Mouse (Mus musculus) spleen, postnatal 36 days (tissue): ENCODE data around the gene Mst1r.

Experiments
- DNase-seq, 2 experiments: peaks; one replicate each; pipeline ENCODE4 v3.0.0; 2022; ENCODE audit warnings: low spot score in 2 of 2, mixed read lengths in 1 of 2

Gene Mst1r

GRCm38 (mm10) chr9:107906252-107906966 lies at the start of gene Mst1r:
Gene Mst1r, plus strand, starts transcription at chr9:107906873.
- DNase-seq = peak in 1 of 2 experiments; percentile 20

- DNase-seq = no peak
Observed at GRCm38 (mm10) chr9:107858343-107858742, 48.3 kb upstream of the Mst1r start.

GRCm38 (mm10) chr9:107864493-107864892 lies 42.2 kb upstream of the Mst1r start:
- DNase-seq = no peak

- DNase-seq = no peak
Observed at GRCm38 (mm10) chr9:107866081-107866480, 40.6 kb upstream of the Mst1r start.

GRCm38 (mm10) chr9:107872350-107873098 lies 34.1 kb upstream of the Mst1r start:
- peak; percentile 95 for DNase-seq

GRCm38 (mm10) chr9:107873137-107873536 lies 33.5 kb upstream of the Mst1r start, which contains the start of gene Rbm6:
Gene Rbm6, minus strand, starts transcription at chr9:107873237.
- no peak for DNase-seq

GRCm38 (mm10) chr9:107880411-107880810 lies 26.3 kb upstream of the Mst1r start:
- DNase-seq = no peak

- peak; percentile 92 for DNase-seq
Observed at GRCm38 (mm10) chr9:107887804-107888266, 18.8 kb upstream of the Mst1r start, which contains the start of gene Mon1a. Gene Mon1a, plus strand, starts transcription at chr9:107888151.

- DNase-seq = peak; percentile 11 to 19
Observed at GRCm38 (mm10) chr9:107888267-107888850, 18.3 kb upstream of the Mst1r start.

- DNase-seq = no peak
Observed at GRCm38 (mm10) chr9:107890260-107890659, 16.4 kb upstream of the Mst1r start.

- DNase-seq = no peak
Observed at GRCm38 (mm10) chr9:107891023-107891422, 15.7 kb upstream of the Mst1r start.

- DNase-seq = no peak
Observed at GRCm38 (mm10) chr9:107898563-107898962, 8.1 kb upstream of the Mst1r start.

- DNase-seq = no peak
Observed at GRCm38 (mm10) chr9:107899855-107900254, 6.8 kb upstream of the Mst1r start.

- peak; percentile 26 to 40 for DNase-seq
Observed at GRCm38 (mm10) chr9:107900840-107901626, 5.6 kb upstream of the Mst1r start.

- DNase-seq = no peak
Observed at GRCm38 (mm10) chr9:107901627-107901914, 5.1 kb upstream of the Mst1r start.

GRCm38 (mm10) chr9:107904726-107905125 lies 1.9 kb upstream of the Mst1r start:
- DNase-seq = peak; percentile 72 to 77

GRCm38 (mm10) chr9:107906967-107907800 lies 511 bp downstream of the Mst1r start:
- no peak for DNase-seq

GRCm38 (mm10) chr9:107907801-107908120 lies 1.1 kb downstream of the Mst1r start:
- no peak for DNase-seq

GRCm38 (mm10) chr9:107908410-107909158 lies 1.9 kb downstream of the Mst1r start:
- DNase-seq = no peak

- DNase-seq = no peak
Observed at GRCm38 (mm10) chr9:107910025-107910769, 3.5 kb downstream of the Mst1r start.
